Mouse (Mus musculus) cerebellum, postnatal 14 days (tissue): ENCODE measurements at regions not wholly inside any gene's neighbourhood (a gene's known extent, or its start where the extent isn't known, plus 50 kb on each side); places are given as distances from the start of the nearest gene placed in this dataset.

ENCODE experiments used
- DNase-seq, 2 experiments: peaks; one replicate each; pipeline ENCODE4 v3.0.0; 2021; ENCODE audit warnings: mixed read lengths in 2 of 2

DNA sequence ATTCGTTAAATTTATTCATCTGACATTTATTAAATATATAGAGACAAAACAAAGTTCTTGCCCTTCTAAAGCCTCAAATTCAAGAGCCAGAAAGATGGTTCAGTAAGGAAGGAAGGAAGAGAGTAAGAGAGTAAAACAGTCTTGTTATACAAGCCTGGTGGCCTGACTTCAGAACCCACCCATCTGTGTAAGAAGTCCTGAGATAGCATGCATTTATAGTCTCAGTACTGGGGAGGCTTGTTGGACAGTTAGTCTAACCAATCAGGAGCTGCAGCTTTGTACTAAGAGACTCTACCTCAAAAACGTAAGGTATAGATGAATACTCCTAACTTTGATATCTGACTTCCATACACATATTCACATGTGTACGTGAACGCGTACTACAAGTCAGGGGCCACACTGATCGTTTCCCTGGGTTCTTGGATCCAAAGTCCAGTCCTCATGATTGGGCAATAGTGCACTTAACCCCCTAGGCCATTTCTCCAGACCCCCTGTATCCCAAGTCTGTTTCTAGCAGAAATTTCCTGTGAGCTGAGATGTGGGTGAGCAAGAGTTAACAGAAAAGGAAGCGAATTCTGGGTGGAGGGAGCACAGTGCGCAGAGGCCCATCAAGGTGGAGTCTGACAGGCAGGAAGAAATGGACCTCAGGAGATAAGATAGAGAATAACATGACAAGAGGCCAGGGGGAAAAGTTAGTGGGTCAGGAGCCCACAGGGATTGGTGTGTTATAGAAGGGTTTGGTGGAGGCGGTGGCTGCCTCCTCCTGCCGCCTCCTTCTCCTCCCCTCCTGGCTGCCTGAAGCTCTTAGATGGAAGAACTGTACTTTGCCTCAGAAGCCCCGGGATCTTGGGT is 187.0 kb downstream of the Kit start:
- DNase-seq, result no peak

DNA sequence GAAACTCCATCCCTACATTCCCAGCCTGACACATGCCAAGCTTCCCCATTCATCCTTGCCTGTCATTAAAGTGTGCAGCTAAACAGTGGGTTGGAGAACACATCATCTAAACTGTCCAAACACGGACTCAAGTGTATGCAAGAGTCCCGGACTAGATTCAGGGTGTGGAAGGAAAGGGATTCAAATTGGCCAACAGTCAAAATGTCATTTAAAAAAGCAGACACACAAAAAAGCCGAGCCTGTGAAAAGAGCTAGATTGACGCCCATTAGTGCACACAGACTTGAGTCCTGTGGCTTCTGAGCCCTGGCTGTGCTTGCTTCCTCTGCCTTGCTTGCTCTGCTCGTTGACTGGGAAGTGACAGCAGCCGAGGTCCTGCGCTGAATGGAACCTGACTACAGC is 181.5 kb downstream of the Kit start:
- DNase-seq, result no peak

DNA sequence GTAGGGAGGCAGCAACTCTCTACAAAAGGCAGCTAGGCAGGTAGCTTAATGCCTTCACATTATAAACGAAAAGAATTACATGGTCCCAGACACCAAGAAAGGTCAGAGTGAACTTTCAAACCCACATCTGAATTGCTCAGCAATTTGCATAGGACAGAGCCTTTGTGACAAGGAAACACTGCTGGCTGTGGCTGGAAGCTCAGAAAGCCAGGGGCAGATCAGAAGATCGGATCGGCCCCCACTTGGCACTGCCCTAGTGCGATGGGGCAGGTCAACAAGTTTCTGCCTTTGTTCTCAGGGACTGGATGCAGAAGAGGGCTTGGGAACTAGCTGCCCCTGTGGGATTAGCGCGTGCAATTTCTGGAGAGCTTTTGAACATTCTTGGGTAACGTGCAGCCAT is 179.6 kb downstream of the Kit start:
- no peak for DNase-seq

DNA sequence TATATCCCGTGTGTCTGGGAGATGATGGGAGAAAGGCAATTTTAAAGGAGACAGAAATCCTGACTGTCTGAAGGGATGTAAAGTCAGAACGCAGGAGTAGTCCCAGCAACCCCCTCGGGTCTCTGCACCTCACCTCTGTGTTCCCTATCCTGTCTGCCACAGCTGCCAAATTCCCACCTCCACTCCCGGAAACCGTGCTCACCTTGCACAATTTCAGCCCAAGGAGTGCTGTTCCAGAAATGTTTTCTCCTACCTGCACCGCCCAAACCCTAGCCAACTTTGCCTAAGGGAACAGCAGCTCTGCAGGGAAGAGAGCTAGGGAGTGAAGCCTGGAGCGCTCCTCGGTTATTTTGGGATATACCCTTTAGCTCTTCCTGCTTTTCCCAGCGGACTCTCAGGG is 170.6 kb downstream of the Kit start:
- no peak for DNase-seq

DNA sequence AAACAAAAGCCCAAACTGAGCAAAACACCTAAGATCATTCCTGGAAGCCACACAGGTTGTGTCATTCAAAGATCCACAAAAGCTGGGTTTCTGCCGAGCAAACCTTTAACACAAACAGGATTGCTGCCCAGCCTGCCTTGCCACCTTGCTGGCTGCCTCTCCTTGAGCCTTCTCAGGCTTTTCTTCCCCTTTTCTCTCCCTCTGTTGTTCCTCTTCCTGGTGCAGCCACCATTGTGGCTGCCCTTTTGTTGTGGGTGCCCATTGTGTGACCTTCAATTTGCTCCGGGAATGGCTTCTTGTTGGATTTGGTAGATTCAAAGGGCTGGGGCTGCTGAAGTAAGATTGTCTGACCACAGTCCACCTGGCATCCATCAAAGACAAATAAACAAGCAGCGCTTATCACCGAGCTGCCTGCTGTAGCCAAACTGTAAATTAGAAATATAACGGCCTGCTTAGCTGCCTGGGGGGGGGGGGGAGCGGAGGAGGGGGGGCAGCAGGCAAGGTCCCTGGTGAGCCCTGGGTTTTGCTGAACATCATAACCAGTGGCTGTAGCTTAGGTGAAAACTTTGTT is 169.8 kb downstream of the Kit start:
- no peak for DNase-seq

DNA sequence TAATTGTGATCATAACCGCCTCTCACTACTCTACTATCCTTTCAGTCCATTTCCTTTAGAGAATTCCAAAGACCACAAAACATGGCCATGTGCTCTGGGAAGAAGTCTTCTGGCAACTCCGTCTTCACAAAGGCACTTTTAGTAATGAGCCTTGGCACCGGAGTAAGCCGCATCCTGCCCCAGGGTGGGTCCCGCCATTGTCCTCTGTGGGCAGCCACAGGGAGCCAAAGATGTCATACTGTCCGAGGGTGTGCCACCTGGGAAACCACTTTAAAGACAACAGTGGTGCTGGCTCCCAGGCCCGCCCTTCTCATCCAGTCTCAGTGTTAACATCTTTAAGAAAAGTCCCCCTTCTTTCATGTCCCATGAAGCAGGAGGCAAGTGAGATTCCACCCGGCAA is 164.6 kb downstream of the Kit start:
- DNase-seq, result no peak

DNA sequence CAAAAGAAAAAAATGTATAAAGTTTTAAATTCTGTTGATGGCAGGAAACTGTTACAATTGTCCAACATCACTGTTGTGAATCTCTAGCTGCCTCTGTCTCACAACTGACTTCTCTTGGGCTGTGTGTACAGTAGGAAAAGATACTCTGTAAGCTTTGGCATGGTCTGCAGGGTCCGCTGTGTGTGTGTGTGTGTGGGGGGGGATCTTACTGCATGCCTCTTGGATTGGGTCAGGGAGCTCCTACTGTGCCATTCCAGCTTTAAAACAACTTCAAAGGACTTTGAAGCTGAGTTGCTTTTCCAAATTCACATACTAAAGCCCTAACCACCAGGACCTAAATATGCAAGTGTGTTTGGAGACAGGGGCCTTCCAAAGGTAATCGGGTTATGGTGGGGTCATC is 163.7 kb downstream of the Kit start:
- no peak for DNase-seq

DNA sequence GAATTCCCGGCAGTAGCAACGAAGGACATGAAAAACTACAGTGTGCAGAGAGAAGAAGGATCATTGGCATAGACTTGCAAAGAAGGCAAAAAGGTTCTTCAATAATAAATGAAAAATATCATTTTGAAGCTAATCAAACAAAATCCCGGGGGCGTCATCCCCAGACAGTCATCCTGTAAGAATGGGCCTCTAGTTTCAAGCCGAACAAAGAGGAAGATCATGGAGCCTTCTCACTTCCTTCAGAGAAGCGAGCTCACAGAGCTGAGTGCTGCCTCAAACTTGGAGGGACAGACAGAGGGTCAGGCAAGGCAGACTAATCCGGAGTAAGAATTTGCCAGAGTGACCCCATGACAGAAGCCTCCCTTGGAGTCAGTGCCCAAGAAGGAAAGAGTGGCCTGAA is 163.0 kb downstream of the Kit start:
- no peak for DNase-seq

DNA sequence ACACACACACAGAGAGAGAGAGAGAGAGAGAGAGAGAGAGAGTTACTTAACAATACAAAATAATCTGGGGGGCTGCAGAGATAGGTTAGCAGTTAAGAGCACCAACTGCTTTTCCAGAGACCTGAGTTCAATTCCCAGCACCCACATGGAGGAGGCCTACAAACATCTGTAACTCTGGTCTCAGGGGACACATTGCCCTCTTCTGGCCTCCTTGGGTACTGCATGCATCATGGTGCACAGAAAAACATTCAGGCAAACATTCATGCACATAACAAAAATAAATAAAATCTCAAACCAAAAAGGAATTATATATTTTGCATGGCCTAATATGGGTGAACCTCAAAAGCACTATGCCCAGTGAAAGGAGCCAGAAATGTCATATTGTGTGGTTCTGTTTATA is 161.6 kb downstream of the Kit start:
- no peak for DNase-seq

DNA sequence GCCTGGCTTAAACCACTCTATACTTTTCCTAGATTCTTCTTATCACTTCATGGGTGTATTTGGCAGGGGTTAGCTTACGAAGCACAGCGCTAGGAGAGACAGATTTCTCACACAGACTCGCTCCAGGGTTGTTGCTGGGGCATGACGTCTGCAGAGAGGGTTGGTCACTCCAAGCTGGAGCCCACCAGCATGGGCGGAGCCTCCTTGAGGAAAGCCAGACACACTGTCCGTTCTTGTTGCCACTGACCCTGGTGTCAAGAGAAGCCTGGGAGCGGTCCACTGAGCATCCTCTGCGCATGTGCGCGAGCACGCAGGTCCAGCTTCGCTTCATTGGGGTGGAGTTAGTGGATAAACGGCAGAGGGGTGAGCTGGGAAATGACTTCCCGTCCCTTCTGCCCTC is 159.8 kb downstream of the Kit start:
- no peak for DNase-seq

DNA sequence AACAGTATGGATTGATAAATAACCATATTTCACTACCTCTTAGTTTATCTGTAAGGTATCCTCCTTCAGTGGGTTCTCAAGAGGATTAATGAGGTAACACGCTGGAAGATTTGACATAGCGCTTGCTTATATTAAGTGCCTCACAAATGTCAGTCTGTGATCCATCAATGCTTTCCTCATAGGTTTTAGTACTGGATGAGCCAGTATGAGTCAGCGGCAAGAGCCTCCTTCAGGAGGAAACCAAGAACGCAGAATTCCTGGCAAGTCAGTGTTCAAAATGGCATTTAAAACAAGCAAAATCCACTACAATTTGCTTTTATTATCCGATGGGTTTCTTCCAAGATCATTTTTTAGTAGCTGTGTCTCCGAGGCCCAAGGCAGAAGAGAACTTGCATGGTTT is 159.3 kb downstream of the Kit start:
- DNase-seq, result no peak

DNA sequence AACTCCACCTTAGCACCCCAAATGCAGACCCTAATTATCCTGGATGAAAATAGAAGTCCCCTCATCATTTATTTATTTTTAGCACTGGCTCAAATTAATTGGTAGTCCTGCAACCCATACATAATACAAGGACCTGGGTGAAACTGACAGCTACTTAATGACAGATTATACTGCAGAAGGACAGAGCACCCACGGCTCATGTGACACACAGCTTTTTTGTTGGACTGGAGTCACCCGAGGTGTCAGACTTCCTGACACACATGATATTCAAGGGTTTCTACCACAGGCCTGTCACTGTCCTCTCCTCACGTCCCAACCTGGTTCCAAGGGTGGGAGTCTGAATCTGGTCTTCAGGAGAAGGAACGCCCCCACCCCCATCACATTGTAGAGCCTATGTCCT is 156.5 kb downstream of the Kit start:
- no peak for DNase-seq

DNA sequence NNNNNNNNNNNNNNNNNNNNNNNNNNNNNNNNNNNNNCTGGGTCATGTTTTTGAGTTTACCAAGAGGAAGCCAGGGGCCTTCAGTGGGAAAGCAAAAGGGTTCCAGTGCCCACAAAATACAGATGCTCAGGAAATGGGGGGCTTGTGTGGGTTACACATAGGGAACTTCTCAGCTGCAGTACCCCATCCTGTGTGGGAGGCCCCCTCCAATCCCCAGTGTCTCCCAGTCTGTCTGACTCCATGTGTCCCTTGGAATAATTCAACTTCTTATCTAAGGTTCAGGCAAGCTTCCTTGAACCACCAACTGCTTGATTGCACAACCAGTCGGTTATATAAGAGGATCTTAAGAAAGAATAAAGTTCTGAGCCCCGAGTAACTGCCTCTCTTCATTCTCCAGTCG is 156.0 kb downstream of the Kit start:
- no peak for DNase-seq

DNA sequence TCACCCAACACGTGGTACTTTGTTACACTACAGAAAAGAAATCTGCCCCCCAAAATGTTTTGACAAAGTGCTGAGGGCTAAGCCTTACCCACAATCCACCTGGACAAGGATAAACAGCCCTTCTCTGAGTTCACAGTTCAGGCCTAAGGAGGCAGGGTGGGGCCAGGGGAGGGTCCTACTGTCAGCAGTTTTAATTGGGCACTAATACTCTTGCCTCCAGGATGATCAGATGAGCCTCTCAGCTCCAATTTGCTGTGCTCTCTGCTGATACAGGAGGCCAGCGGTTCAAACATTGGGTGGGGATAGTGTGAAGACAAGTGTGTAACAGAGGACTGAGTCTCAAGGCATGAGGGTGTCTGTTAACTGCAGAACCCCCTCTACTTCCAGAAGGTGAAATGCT is 146.6 kb downstream of the Kit start:
- no peak for DNase-seq

DNA sequence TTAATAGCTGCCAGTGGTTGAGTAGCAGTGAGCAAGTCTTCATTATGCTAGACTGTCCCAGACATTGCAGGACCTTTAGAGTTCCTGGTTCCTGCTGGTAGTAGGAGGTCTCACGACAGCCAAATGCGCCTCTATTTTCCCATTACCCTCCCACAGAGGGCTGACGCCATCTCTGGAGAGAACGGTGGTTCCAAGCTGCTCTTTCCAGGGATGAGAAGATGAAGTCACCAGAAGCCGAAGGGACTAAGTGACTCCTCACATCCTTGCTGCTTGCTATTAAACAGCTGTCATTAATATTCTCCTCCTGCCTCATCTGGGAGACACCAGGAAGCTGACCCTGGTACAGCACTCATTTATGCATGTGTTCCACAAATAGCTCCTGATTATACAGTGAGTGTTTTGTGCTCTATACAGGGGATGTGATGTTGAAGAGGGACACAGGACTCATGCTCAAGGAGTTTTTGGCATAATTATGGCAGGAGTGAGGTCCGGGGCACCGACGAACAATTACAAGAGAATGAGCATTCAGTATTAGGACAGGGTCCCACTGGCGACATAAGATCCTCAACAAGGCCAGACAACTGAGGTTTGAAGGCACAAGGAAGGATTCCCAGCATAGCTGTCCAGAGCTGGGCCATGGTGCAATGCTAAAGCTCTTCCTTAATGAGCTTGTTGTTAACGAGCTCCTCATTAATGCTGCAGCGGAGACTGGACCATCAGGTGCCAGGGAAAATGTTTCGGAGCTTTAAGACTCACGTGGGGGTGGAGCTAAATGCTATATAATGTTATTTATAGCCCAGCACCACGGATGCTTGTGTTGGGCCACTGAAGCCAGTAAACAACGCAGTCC is 145.6 kb downstream of the Kit start:
- DNase-seq, result no peak

DNA sequence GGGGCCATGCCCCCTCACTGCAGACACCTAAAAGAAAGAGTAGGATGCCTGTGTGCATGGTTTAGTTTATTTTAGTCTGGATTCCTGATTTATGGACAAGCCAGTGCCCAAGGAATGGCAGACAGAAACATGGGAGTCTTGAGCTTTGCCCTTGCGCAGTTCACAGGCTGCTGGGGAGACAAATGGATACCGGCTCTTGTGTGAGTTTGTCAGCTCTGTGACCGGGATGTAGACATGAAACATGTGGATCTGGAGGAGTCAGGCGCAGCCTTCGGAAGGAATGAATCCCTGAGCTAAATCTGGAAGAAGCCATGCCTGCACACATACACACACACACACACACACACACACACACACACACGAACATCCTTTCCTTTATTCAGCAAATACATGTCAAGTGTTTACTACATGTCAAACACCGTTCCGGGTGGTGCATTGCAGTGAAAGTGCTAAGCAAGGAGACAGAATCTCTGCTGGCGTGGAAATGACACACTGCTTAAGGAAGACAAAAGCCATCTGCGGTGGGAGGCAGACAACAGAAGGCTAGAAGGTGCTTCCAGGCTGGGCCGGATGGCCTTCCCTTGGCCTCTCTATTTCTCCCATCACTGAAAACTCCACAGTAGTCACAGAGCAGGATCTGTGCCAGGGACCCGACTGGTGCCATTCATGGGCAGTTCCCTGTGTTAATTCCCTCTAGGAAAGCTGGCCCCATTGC is 144.0 kb downstream of the Kit start:
- peak; percentile 69 to 73 for DNase-seq
